Mouse (Mus musculus): ENCODE measurements at regions not wholly inside any gene's neighbourhood (a gene's known extent, or its start where the extent isn't known, plus 50 kb on each side); places are given as distances from the start of the nearest gene placed in this dataset.

DNA sequence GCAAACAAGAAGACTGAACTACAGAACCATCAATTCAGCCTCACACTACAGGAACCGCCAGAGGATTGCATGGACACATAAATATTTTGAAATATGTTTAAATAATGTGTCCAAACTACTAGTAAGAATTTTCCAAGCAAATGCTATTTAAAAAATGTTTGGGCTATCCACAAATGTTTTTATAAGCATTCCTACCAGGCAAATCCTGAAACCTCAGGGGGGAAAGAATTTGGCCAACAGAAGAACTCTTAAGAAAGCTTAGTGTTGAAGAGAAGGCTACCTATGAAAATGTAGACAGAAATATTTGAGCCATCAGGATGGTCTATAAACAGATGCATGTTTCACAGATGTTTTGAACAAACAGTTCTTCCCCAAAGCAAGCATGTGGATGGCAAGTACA is 72.1 kb upstream of the Zbtb20 start:
- TF ChIP-seq POLR2A (IDR thresholded peaks at IDR 0.05; ENCODE audit: extremely low read depth, insufficient read depth, low read length) (no peak), CTCF (IDR thresholded peaks at IDR 0.05; ENCODE audit: extremely low read depth, insufficient read depth, low read length) (no peak)

All from cortical plate, adult 2 months (tissue).